Mouse (Mus musculus): ENCODE measurements around the gene Il17d. TPM values are rescaled to one million over a fixed set of nuclear protein-coding genes. Genes with fewer than 3 reads are reported as not detected.

Gene Il17d
- total and polyA plus RNA-seq, 2 experiments: 0.17 TPM; not detected in 1

- TF ChIP-seq CTCF (IDR thresholded peaks at IDR 0.05; ENCODE audit: low read depth, low read length) (no peak), POLR2A (IDR thresholded peaks at IDR 0.05; ENCODE audit: extremely low read depth, insufficient read depth, low read length) (no peak)
- peaks cover 50% of the 10 kb centered on the region for H3K36me3 ChIP-seq (ENCODE audit: control insufficient read depth, insufficient read depth, low read length)
- H3K27me3 ChIP-seq (ENCODE audit: control insufficient read depth, insufficient read depth, low read length): no peaks in the 10 kb centered on the region
- WGBS: 90% methylated on average over 3 of the region's 3 CpGs
- H3K79me2 ChIP-seq (ENCODE audit: control insufficient read depth, insufficient read depth, low read length): no peaks in the 10 kb centered on the region
- H3K9ac ChIP-seq (ENCODE audit: low read depth, low read length): no peak overlapping the region
- no peak overlapping the region for H3K27ac ChIP-seq (replicated peaks; ENCODE audit: insufficient read depth, low read depth, low read length)
- H3K4me3 ChIP-seq (ENCODE audit: insufficient read depth, low read depth, low read length): no peak overlapping the region
- H3K4me1 ChIP-seq (ENCODE audit: control insufficient read depth, insufficient read depth, low read length): no peaks in the 10 kb centered on the region
- no peak for DNase-seq (ENCODE audit: extremely low read depth, low read depth, low spot score)
These were observed 67.3 kb downstream of the Il17d start for GRCm38 (mm10) chr14:57591830-57592229.

Other genes with a start within 250 kb of the Il17d start
- gene Cryl1, start 126.2 kb upstream of the Il17d start, total RNA-seq (2014; rRNA removed): 33.0 and 46.4 TPM in 2 replicates
- gene Cryl1, start 126.2 kb upstream of the Il17d start, polyA plus RNA-seq (2012; rRNA removed): 27.0 and 34.9 TPM in 2 replicates
- gene Ift88, start 100.7 kb upstream of the Il17d start, total RNA-seq (2014; rRNA removed): 4.8 and 6.0 TPM in 2 replicates
- 2.1 and 2.5 TPM in 2 replicates for gene Ift88, start 100.7 kb upstream of the Il17d start, polyA plus RNA-seq (2012; rRNA removed)
- gene Eef1akmt1, start 46.8 kb downstream of the Il17d start, total RNA-seq (2014; rRNA removed): 11.6 and 11.7 TPM in 2 replicates
- 5.6 and 6.2 TPM in 2 replicates for gene Eef1akmt1, start 46.8 kb downstream of the Il17d start, polyA plus RNA-seq (2012; rRNA removed)
- 8.0 and 8.1 TPM in 2 replicates for gene Xpo4, start 140.7 kb downstream of the Il17d start, total RNA-seq (2014; rRNA removed)
- gene Xpo4, start 140.7 kb downstream of the Il17d start, polyA plus RNA-seq (2012; rRNA removed): 1.5 and 1.6 TPM in 2 replicates
- not detected in 2 replicates for gene Gm49361, start 221.3 kb downstream of the Il17d start, total RNA-seq (2014; rRNA removed)
- gene Gm49361, start 221.3 kb downstream of the Il17d start, polyA plus RNA-seq (2012; rRNA removed): 0.07 TPM in 1 of 2 replicates, not detected in the other
- 8.6 and 9.7 TPM in 2 replicates for gene Lats2, start 233.6 kb downstream of the Il17d start, total RNA-seq (2014; rRNA removed)
- gene Lats2, start 233.6 kb downstream of the Il17d start, polyA plus RNA-seq (2012; rRNA removed): 7.6 and 8.8 TPM in 2 replicates

Measured in liver, adult 2 months (tissue).